ENCODE assay signal across 16 mouse cellular contexts in the genomic region with DNA sequence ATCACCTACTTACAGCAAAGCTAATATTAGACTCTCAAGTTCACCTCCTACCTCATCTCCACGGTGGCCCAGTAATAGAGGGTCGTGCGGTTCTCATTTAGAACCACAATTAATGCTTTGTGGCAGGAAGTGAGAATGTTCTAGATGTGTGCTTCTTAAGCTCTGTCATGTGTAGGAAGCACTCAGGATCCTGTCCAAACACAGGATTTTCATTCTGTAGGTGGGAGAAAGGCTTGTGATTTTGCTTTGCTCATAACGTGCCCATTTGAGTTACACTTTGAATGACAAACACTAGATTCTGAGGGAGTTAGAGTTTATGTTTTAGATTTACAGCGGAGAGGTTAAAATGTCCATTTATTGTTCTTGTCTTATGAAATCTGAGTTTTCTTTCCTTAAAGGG.
"Had no signal": no experiment of that assay in that cellular context is flagged by ENCODE, and none has a peak within 500 bp of the region (broad histone marks: within the 10 kb centered on the region; RNA-seq: fewer than 3 reads in every experiment).

No protein-coding gene starts in this region.

- H3K27me3 ChIP-seq: liver, embryonic 13.5 days; liver, embryonic 15.5 days; megakaryocyte, embryonic 14.5 days; midbrain, embryonic 12.5 days; midbrain, embryonic 15.5 days; neural tube, embryonic 12.5 days; stomach, embryonic 15.5 days had no signal

- ATAC-seq: liver, postnatal 0 days; midbrain, embryonic 15.5 days had no signal

- DNase-seq: liver, embryonic 13.5 days; liver, postnatal 0 days; lung, embryonic 14.5 days; lung, postnatal 10 days; lung, postnatal 4 days; right cerebral cortex, postnatal 25 days; thymus, adult 18-20 months; thymus, postnatal 14 days; thymus, postnatal 36 days had no signal

- H3K36me3 ChIP-seq: liver, embryonic 13.5 days; liver, embryonic 15.5 days; midbrain, embryonic 12.5 days; midbrain, embryonic 15.5 days; neural tube, embryonic 12.5 days; stomach, embryonic 15.5 days had no signal

- H3K9me3 ChIP-seq: liver, embryonic 13.5 days; liver, embryonic 15.5 days; midbrain, embryonic 12.5 days; midbrain, embryonic 15.5 days; neural tube, embryonic 12.5 days; stomach, embryonic 15.5 days had no signal

- H3K4me3 ChIP-seq: liver, embryonic 13.5 days; liver, embryonic 15.5 days; megakaryocyte, embryonic 14.5 days; midbrain, embryonic 12.5 days; midbrain, embryonic 15.5 days; neural tube, embryonic 12.5 days; stomach, embryonic 15.5 days had no signal

- H3K4me1 ChIP-seq: liver, embryonic 13.5 days; liver, embryonic 15.5 days; megakaryocyte, embryonic 14.5 days; midbrain, embryonic 12.5 days; midbrain, embryonic 15.5 days; neural tube, embryonic 12.5 days; stomach, embryonic 15.5 days had no signal

- H3K9ac ChIP-seq: liver, embryonic 13.5 days; liver, embryonic 15.5 days; liver, postnatal 0 days; lung, embryonic 14.5 days; midbrain, embryonic 12.5 days; midbrain, embryonic 15.5 days; neural tube, embryonic 12.5 days; stomach, embryonic 15.5 days had no signal

- H3K27ac ChIP-seq: liver, embryonic 13.5 days; liver, embryonic 15.5 days; midbrain, embryonic 12.5 days; midbrain, embryonic 15.5 days; neural tube, embryonic 12.5 days; stomach, embryonic 15.5 days; stomach, postnatal 0 days had no signal

- H3K4me2 ChIP-seq: liver, embryonic 13.5 days; liver, embryonic 15.5 days; lung, embryonic 14.5 days; midbrain, embryonic 12.5 days; midbrain, embryonic 15.5 days; neural tube, embryonic 12.5 days; stomach, embryonic 15.5 days had no signal
